Mouse (Mus musculus) heart, adult 2 months (tissue): ENCODE measurements around the gene Cers2. TPM values are rescaled to one million over a fixed set of nuclear protein-coding genes. Genes with fewer than 3 reads are reported as not detected.

Experiments
- DNase-seq, 2 experiments: peaks; one replicate each; pipeline ENCODE4 v3.0.0; 2021
- H3K27ac ChIP-seq: fragments of 200-600 bp; 2 replicates; pipeline ENCODE4 v1.8.1; 2022
- H3K27me3 ChIP-seq: fragments of 200-500 bp; 2 replicates; pipeline ENCODE4 v1.6.1; 2012; ENCODE audit warnings: mild to moderate bottlenecking, low read length, inconsistent platforms, mixed read lengths; ENCODE audit not compliant: control insufficient read depth, insufficient read depth
- H3K36me3 ChIP-seq: fragments of 200-500 bp; 2 replicates; pipeline ENCODE4 v1.6.1; 2012; ENCODE audit warnings: low read length, inconsistent platforms; ENCODE audit not compliant: control insufficient read depth, insufficient read depth
- H3K4me1 ChIP-seq: fragments of 200-500 bp; 2 replicates; pipeline ENCODE4 v1.6.1; 2011; ENCODE audit warnings: low read length; ENCODE audit not compliant: control insufficient read depth, insufficient read depth
- H3K4me3 ChIP-seq: fragments of 200-600 bp; 2 replicates; pipeline ENCODE4 v1.8.1; 2022
- H3K79me2 ChIP-seq: fragments of 200-500 bp; replicated peaks from 2 replicates; pipeline ENCODE4 v1.6.1; 2012; ENCODE audit warnings: mild to moderate bottlenecking, inconsistent platforms, low read length, moderate library complexity, mixed read lengths; ENCODE audit not compliant: control insufficient read depth, insufficient read depth
- H3K9ac ChIP-seq: fragments of 200-500 bp; 2 replicates; pipeline ENCODE4 v1.6.1; 2012; ENCODE audit warnings: low read depth, mild to moderate bottlenecking, control low read depth, inconsistent platforms, low read length, mixed read lengths
- CTCF ChIP-seq: fragments of 200-600 bp; IDR thresholded peaks from 2 replicates; pipeline ENCODE4 v1.8.1; 2022; ENCODE audit warnings: antibody characterized with exemption, mild to moderate bottlenecking, moderate library complexity
- EP300 ChIP-seq: fragments of 200-500 bp; IDR thresholded peaks from 2 replicates; pipeline ENCODE4 v1.6.1; 2011; ENCODE audit warnings: low read depth, low read length, control low read depth; ENCODE audit not compliant: insufficient read depth
- POLR2A ChIP-seq: fragments of 200-500 bp; IDR thresholded peaks from 2 replicates; pipeline ENCODE4 v1.6.1; 2011; ENCODE audit warnings: mild to moderate bottlenecking, low read depth, low read length, control low read depth; ENCODE audit not compliant: insufficient read depth
- WGBS: fragments of 180-500 bp; shearing (Covaris S2); methylation state at CpG from one replicate; pipeline ENCODE4 v1.1.7; 2018; 5-methylcytosine and 5-hydroxymethylcytosine counted together
- intact Hi-C: fragments of 180-260 bp; cut with DNase I; formaldehyde crosslinking; loops from one replicate; pipeline ENCODE4 v1.15.1; 2025
- polyA plus RNA-seq: library from polyadenylated mRNA; depleted of rRNA; stranded (reverse); fragments of >200 nt; gene quantifications from 2 replicates; pipeline ENCODE4 v1.2.3, GENCODE M21; 2012
- total RNA-seq, 2 experiments: library from RNA; stranded (reverse); gene quantifications; 2 replicates each; pipeline ENCODE4 v1.2.3; 2021

Cers2 gene
- total and polyA plus RNA-seq, 3 experiments, result 35.3 to 69.1 (median 39.3) TPM

DNA sequence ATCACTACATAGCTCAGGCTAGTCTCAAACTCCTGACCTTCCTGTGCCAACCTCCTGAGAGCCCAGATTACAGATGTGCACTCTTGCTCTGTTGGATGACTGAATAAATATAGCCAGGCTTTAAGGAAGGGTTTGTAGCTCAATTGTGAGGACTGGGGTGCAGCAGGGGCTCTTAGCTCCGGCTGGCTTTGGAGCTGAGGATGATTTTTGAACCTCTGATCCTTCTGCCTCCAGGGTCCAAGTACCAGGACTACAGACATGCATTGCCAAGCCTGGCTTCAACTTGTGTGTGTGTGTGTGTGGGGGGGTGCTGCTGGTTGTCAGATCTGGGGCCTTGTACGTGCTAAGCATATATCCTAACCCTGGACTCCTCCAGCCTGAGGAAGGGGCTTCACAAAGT lies 21.7 kb upstream of the Cers2 start:
- no peak overlapping the region for H3K4me3 ChIP-seq
- no peaks in the 10 kb centered on the region for H3K36me3 ChIP-seq
- TF ChIP-seq POLR2A, result no peak
- no peak for TF ChIP-seq CTCF
- no peak for TF ChIP-seq EP300
- H3K79me2 ChIP-seq, result no peaks in the 10 kb centered on the region
- H3K27me3 ChIP-seq, result no peaks in the 10 kb centered on the region
- intact Hi-C loops, result no loop called here
- no peak overlapping the region for H3K9ac ChIP-seq
- no peak for DNase-seq
- 93% methylated on average over 2 of the region's 2 CpGs for WGBS
- H3K4me1 ChIP-seq, result peaks cover 1% of the 10 kb centered on the region; the same call in 1 of the 2 replicates
- H3K27ac ChIP-seq, result no peak overlapping the region

DNA sequence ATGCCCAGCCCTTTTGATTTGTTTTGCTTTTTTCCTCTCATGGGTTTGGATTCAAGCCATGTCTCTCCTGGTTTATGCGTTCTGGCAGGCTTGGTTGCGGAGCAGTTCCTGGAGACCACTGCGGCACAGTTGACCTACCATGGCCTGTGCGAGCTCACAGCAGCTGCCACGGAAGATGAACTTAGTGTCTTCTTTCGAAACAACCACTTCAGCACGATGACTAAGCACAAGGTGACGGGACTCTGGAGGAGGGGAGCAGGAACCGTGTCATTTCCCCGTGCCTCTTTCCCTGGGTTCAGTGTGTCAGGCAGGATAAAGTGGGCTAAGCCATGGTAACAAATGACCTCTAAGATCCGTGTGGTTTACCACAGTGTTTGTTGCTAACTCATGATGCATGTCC lies 21.1 kb upstream of the Cers2 start:
- H3K36me3 ChIP-seq, result no peaks in the 10 kb centered on the region
- no peaks in the 10 kb centered on the region for H3K27me3 ChIP-seq
- no peaks in the 10 kb centered on the region for H3K79me2 ChIP-seq
- no peak overlapping the region for H3K27ac ChIP-seq
- TF ChIP-seq CTCF (no peak), POLR2A (no peak), EP300 (no peak)
- intact Hi-C loops, result no loop called here
- 48% methylated on average over 11 of the region's 11 CpGs for WGBS
- no peak overlapping the region for H3K4me3 ChIP-seq
- no peak overlapping the region for H3K9ac ChIP-seq
- DNase-seq, result no peak
- H3K4me1 ChIP-seq, result peaks cover 1% of the 10 kb centered on the region; the same call in 1 of the 2 replicates

DNA sequence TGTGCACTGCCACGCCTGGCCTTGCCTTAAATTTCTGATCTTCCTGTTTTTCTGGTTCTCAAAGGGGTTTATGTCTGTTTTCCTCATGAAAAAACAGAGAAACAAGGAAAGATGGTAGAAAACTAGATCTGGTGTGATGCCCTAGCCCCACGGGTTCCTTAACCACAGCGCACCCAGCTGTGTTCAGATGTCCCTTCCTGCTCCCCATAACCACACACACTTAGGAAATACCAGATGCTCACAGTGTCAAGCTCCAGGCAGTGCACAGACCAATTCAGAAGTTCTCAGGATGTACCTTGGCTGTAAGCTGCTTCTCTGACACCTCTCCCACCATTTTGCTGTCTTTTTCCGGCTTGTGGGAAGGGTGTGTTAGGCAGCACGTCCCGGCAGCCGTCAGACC lies 20.3 kb upstream of the Cers2 start:
- 89% methylated on average over 7 of the region's 7 CpGs for WGBS
- DNase-seq, result no peak
- Histone ChIP-seq H3K4me1 (peaks cover 1% of the 10 kb centered on the region; the same call in 1 of the 2 replicates), H3K27ac (no peak overlapping the region), H3K79me2 (no peaks in the 10 kb centered on the region), H3K27me3 (no peaks in the 10 kb centered on the region), H3K4me3 (no peak overlapping the region), H3K36me3 (no peaks in the 10 kb centered on the region), H3K9ac (no peak overlapping the region)
- intact Hi-C loops, result no loop called here
- TF ChIP-seq EP300, result no peak
- no peak for TF ChIP-seq CTCF
- no peak for TF ChIP-seq POLR2A

DNA sequence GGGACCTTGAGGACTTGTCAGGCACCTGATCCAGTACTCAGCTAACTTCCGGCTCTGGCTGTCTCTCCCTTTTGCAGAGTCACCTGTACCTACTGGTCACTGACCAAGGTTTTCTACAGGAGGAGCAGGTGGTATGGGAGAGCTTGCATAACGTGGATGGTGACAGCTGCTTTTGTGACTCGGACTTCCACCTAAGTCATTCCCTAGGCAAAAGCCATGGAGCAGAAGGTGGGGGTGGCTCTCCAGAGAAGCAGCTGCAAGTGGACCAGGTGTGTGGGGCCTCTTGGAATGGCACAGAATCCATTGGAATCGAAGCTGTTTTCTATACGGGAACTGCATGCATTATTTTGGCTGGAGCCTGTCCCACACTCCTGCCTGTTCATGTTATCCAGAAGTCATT lies 19.9 kb upstream of the Cers2 start:
- intact Hi-C loops, result no loop called here
- H3K9ac ChIP-seq, result no peak overlapping the region
- DNase-seq, result no peak
- H3K4me1 ChIP-seq, result peaks cover 1% of the 10 kb centered on the region; the same call in 1 of the 2 replicates
- TF ChIP-seq EP300 (no peak), CTCF (no peak), POLR2A (no peak)
- H3K27me3 ChIP-seq, result no peaks in the 10 kb centered on the region
- no peaks in the 10 kb centered on the region for H3K36me3 ChIP-seq
- no peaks in the 10 kb centered on the region for H3K79me2 ChIP-seq
- WGBS, result 81% methylated on average over 5 of the region's 5 CpGs
- H3K4me3 ChIP-seq, result no peak overlapping the region
- H3K27ac ChIP-seq, result no peak overlapping the region

DNA sequence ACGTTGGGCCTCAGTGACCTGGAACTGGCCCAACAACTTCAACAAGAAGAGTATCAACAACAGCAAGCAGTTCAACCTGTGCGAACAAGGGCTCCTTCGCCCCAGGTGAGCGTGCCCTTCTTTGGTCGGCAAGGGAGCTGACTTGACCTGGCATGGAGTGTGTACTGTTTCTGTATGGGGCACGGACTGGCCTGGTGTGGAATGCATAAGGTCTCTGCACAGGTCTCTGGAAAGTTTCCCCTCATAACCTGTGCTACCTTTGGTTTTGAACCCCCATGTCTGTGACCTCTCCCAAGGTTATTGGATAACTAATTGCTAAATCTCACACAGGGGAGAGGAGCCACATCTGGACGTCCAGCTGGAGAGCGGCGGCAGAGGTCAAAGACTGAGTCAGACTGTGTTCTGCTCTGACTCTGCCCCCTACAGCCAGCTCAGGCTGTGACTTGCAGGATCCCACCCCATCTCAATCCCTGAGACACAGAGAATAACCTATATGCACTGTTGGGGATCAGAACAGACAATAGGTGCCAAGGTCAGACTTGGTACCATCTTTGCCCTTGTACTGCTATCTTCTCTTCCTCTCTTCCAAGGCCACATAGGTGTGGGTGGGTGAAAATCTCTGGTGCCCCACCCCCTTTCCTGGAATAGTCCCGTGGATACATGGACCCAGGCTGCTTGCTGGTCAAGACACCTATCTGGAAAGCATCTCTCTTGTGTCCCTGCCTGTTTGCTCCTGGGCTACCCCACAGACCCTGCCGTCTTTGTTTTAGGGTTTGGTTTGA lies 19.1 kb upstream of the Cers2 start:
- Histone ChIP-seq H3K9ac (no peak overlapping the region), H3K4me3 (no peak overlapping the region), H3K36me3 (no peaks in the 10 kb centered on the region), H3K27me3 (no peaks in the 10 kb centered on the region), H3K27ac (no peak overlapping the region), H3K4me1 (peaks cover 1% of the 10 kb centered on the region; the same call in 1 of the 2 replicates), H3K79me2 (no peaks in the 10 kb centered on the region)
- no peak for DNase-seq
- 70% methylated on average over 11 of the region's 11 CpGs for WGBS
- no peak for TF ChIP-seq EP300
- TF ChIP-seq CTCF, result no peak
- no peak for TF ChIP-seq POLR2A
- intact Hi-C loops, result no loop called here

DNA sequence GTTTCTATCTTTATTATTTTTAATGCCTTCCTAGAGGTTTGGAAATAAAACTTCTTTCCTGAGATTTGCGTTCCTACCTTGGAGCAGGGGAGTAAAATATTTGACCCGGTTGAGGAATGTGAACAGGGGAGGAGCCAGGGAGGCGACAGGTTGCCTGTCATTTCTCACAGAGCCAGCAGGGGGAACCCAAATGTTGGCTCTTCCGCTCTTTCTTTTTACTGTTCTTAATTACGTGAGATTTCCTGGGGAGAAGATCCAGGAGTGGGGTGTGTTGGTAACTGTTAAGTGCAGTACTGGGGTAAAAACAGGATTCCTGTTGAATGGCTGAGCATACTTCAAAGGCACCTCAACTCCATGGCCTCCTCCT lies 18.5 kb upstream of the Cers2 start:
- Histone ChIP-seq H3K27ac (no peak overlapping the region), H3K27me3 (no peaks in the 10 kb centered on the region), H3K4me1 (peaks cover 1% of the 10 kb centered on the region; the same call in 1 of the 2 replicates), H3K79me2 (no peaks in the 10 kb centered on the region), H3K36me3 (no peaks in the 10 kb centered on the region), H3K9ac (no peak overlapping the region), H3K4me3 (no peak overlapping the region)
- TF ChIP-seq CTCF (peak; percentile 81), EP300 (0 out of 2 replicates have a peak, but pooled peaks have one; percentile 26), POLR2A (no peak)
- 11% methylated on average over 5 of the region's 5 CpGs for WGBS
- intact Hi-C loops, result no loop called here
- DNase-seq, result no peak

DNA sequence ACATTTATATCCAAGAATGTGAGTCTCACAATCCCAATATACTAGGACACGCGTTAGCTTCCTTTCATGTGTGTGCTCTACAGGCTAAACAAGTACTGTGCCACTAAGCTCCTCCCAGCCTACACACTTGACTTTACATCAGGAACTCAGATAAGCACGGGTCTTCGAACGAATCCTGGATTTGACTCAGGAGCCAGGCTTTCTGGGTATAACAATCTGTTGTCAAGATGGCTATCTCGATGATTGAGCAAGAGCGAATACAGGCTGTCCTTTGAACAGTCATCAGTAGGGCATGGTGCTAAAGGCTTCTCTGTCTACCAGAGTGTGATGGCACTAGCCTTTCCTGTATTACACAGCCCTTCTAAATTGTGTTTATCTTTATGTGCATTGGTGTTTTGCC lies 16.6 kb upstream of the Cers2 start:
- intact Hi-C loops, result no loop called here
- TF ChIP-seq CTCF, result no peak
- TF ChIP-seq POLR2A, result no peak
- no peak for TF ChIP-seq EP300
- WGBS, result 69% methylated on average over 7 of the region's 7 CpGs

More for the DNA sequence above, 16.6 kb upstream of the Cers2 start:
- no peak overlapping the region for H3K9ac ChIP-seq
- no peak for DNase-seq
- H3K27ac ChIP-seq, result no peak overlapping the region
- H3K36me3 ChIP-seq, result no peaks in the 10 kb centered on the region
- no peaks in the 10 kb centered on the region for H3K27me3 ChIP-seq
- peaks cover 1% of the 10 kb centered on the region; the same call in 1 of the 2 replicates for H3K4me1 ChIP-seq
- H3K79me2 ChIP-seq, result no peaks in the 10 kb centered on the region
- no peak overlapping the region for H3K4me3 ChIP-seq
